Mouse (Mus musculus) layer of hippocampus, adult 2 months (tissue): Measurements from ENCODE around the gene Hoxd3. TPM values are rescaled to one million over a fixed set of nuclear protein-coding genes. Genes with fewer than 3 reads are reported as not detected.

Source experiments
- DNase-seq, 2 experiments: peaks; one replicate each; pipeline ENCODE4 v3.0.0; 2022; ENCODE audit warnings: low spot score in 2 of 2
- H3K27ac ChIP-seq: fragments of 200-600 bp; 2 replicates; pipeline ENCODE4 v1.8.1; 2022
- H3K4me3 ChIP-seq: fragments of 200-600 bp; 2 replicates; pipeline ENCODE4 v1.8.1; 2022; ENCODE audit warnings: mild to moderate bottlenecking
- CTCF ChIP-seq: fragments of 200-600 bp; conservative IDR thresholded peaks from 2 replicates; pipeline ENCODE4 v1.8.1; 2022; ENCODE audit warnings: antibody characterized with exemption, mild to moderate bottlenecking, moderate library complexity
- total RNA-seq, 2 experiments: library from RNA; stranded (reverse); gene quantifications; 2 replicates each; pipeline ENCODE4 v1.2.3; 2021

The Hoxd3 gene
- total RNA-seq, 2 experiments from 2014 or later = not detected

GRCm38 (mm10) chr2:74672481-74673362 is 39.0 kb upstream of the Hoxd3 start:
- TF ChIP-seq CTCF = peak; percentile 76
- Histone ChIP-seq H3K27ac (no peak overlapping the region), H3K4me3 (no peak overlapping the region; the same call in 1 of the 2 replicates)
- peak in 1 of 2 experiments; percentile 39 for DNase-seq

DNA sequence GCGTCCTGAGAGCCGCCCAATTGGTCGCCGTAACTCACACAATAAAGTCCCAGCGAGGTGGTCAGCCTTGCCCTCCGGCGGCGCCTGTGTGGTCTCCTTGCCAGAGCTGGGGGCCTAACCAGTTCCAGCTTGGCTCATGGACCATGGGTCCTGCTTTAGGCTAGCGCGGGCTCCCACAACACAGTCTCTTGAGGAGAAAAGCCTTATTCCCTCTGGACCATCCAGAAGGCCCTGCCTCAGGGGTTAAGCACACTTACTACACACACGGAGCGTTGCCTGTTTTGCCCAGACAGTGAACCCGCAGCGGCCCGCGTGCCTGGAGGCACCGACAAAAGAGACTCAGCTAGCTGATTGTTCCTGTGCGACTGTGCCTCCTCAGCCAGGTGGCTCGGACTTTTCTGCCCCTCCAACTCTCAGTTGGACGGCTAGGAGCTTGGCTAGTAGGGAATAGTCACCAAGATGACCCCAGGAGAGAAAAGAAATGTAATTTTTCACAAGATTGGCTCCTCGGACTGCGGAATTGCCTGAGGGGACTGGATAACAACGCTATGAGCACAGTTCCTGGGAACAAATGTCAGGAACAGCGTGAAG is 37.8 kb upstream of the Hoxd3 start:
- DNase-seq = no peak
- no peak overlapping the region for H3K4me3 ChIP-seq
- H3K27ac ChIP-seq = no peak overlapping the region
- TF ChIP-seq CTCF = no peak

DNA sequence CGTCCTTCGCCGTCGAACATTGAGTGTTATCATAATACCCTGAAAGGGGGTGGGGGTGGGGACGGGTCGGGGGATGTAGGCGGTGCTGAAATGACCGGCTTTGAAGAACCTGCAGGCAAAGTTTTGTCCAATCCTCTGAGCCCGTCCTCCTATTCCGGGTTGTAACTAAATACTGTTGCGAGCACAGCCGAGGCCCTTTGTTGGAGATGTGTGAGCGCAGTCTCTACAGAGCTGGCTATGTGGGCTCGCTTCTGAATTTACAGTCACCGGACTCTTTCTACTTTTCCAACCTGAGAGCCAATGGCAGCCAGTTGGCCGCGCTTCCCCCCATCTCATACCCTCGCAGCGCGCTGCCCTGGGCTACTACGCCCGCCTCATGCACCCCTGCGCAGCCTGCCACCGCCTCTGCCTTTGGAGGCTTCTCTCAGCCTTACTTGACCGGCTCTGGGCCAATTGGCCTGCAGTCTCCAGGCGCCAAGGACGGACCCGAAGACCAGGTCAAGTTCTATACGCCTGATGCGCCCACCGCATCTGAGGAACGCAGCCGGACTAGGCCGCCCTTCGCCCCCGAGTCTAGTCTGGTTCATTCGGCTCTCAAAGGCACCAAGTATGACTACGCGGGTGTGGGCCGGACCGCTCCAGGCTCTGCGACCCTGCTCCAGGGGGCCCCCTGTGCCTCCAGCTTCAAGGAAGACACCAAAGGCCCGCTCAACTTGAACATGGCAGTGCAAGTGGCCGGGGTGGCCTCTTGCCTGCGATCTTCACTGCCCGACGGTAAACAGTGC is 36.7 kb upstream of the Hoxd3 start, which contains the start of gene Hoxd12:
Hoxd12 (plus strand) TSS at position 133 of the 785 bp plus-strand sequence.
- Histone ChIP-seq H3K4me3 (no peak within 1 kb of the TSS), H3K27ac (no peak within 1 kb of the TSS)
- DNase-seq = no peak
- no peak for TF ChIP-seq CTCF

DNA sequence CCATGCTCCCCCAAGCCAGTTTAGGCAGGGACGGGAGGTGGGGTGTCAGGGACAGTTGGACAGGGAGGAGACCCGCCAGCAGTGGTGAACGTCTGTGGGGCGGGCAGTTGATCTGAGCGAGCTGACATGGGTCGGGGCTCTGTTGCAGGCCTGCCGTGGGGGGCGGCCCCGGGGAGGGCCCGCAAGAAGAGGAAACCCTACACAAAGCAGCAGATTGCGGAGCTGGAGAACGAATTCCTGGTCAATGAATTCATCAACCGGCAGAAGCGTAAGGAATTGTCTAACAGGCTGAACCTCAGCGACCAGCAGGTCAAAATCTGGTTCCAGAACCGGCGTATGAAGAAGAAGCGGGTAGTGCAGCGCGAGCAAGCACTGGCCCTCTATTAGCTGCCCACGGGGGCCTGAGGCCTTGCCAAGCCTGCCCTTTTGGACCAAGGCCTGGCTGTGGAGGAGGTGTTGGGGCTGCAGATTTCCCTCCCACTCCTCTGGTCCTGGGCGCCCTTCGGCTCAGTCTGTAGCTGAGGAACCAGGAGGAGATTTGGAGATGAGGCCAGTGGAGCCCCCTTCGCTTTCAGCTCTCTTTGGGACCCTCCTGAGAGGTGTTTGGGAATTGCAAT is 36.0 kb upstream of the Hoxd3 start:
- TF ChIP-seq CTCF = no peak
- no peak for DNase-seq
- no peak overlapping the region for H3K27ac ChIP-seq
- no peak overlapping the region for H3K4me3 ChIP-seq

DNA sequence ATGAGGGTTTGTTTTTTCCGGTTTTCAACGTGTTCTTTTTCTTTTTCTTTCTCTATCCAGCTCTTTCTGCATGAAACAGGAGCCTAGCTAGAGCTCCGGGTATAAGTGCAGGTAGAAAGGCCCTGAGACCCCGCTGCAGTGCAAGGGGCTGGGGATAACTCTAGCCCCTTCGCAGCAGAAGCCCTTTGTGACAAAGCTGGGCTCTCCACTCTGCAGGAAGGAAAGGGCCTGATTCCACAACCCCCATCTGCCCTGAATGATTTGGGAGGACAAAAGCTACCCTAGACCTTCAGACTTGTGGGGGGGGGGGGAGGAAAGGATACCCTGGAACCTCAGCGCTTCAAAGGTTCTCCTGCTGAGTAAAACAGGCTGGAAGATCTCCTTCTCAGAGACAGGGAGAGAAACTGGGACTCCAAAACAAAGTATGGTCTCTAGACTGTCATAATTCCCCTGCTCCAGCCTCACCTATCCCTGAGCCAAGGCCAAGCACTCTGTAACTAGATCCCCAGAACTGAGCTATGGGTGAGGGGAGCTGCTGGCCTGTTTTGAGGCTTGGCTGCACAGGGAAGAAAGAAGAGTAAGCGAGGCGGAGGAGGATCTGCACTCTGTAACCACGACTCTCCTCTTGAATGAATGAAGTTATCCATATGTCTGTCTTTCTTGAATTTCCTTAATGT is 35.2 kb upstream of the Hoxd3 start:
- Histone ChIP-seq H3K27ac (no peak overlapping the region), H3K4me3 (no peak overlapping the region)
- no peak for TF ChIP-seq CTCF
- no peak for DNase-seq

DNA sequence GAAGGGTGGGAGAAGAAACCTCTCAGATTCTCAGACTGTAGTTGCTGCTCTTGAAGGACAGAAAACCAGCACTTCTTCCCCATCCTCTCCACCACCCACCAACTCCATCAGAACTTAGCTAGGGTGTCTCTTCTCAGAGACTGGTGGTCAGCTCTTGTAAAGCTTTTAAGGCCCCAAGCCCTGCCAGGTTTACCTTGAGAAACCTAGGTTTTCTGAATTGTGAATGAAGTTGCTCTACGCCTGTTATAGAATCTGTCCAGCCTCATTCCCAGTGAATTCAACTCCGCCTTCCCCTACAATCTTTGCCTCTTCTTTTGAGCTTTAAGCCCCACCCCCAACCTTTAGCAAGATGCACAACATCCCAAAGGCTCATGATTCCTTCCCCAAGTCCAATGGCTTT is 34.6 kb upstream of the Hoxd3 start:
- no peak for DNase-seq
- TF ChIP-seq CTCF = no peak
- no peak overlapping the region for H3K4me3 ChIP-seq
- no peak overlapping the region for H3K27ac ChIP-seq

- Histone ChIP-seq H3K27ac (no peak within 1 kb of the TSS), H3K4me3 (no peak within 1 kb of the TSS)
- TF ChIP-seq CTCF = no peak
- no peak for DNase-seq
Measured at GRCm38 (mm10) chr2:74678891-74679595, 32.7 kb upstream of the Hoxd3 start, which contains the start of gene Hoxd11. Gene Hoxd11, plus strand, starts transcription at chr2:74679557.

DNA sequence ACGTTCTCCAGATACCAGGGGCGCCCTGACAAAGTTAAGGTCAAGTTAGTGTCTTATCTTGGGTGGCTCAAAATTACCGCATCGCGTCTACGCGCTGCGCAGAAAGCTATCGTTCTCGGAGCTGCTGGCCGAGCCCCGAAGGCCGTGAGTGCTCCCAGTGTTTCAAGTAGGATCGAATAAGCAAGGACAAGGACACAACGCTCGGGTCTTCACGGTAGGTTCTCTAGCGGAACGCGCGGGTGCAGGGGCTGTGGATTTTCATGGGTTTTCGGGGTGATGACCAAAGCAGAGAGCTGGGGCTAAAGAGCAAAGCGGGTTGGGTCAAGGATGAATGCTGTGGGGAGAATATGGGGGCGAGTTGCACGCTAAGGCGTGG is 32.1 kb upstream of the Hoxd3 start:
- Histone ChIP-seq H3K27ac (no peak overlapping the region), H3K4me3 (no peak overlapping the region)
- TF ChIP-seq CTCF = no peak
- DNase-seq = no peak

GRCm38 (mm10) chr2:74679980-74680379 is 31.7 kb upstream of the Hoxd3 start:
- no peak for DNase-seq
- Histone ChIP-seq H3K4me3 (no peak overlapping the region), H3K27ac (no peak overlapping the region)
- no peak for TF ChIP-seq CTCF

DNA sequence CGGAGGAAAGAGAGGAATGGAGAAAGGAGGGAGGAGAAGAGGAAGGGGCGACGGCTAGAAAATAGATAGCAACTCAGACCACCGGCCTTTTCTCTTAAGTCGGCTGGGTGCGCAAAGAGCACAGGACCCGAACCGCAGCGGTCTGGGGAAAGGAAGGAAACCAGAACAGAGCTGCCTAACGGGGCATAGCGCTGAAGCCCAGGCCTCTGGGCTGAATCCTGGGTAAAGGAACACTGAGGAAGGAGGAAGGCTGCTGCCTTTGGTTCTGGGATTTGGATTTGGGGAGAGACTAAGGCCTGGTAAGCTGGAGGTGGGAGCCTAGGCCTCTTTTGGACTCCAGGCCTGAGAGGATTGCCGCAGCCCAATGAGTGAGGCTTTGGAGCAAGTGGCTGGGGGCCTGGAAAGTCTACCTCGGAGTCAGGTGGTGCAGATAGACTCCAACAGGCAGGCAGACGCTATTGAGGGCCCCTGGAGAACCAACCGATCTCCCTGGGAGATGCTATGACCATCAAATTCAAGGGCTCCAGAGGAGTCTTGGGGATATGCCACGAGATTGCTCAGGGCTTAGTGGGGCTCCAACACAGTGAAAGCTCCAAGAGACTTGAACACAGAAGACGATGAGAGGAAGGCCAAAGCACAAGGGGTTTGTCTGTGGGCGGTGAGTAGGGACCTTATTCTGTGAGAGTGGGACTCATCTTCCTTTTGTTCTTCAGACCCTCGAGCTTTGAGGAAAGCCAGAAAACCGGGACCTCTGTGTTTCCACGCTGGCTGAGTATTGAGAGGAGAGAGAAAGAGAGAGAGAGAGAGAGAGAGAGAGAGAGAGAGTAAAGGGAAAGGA is 30.9 kb upstream of the Hoxd3 start:
- DNase-seq = no peak
- no peak for TF ChIP-seq CTCF
- no peak overlapping the region for H3K4me3 ChIP-seq
- H3K27ac ChIP-seq = no peak overlapping the region
